Mouse (Mus musculus) ovary, postnatal 14 days (tissue): ENCODE measurements around the gene Piga.
A peak's percentile ranks its signal among the peaks of the same experiment; 100 is the strongest.

Source experiments
- DNase-seq: peaks from one replicate; pipeline ENCODE4 v3.0.0; 2022; ENCODE audit warnings: low spot score

The Piga gene

DNA sequence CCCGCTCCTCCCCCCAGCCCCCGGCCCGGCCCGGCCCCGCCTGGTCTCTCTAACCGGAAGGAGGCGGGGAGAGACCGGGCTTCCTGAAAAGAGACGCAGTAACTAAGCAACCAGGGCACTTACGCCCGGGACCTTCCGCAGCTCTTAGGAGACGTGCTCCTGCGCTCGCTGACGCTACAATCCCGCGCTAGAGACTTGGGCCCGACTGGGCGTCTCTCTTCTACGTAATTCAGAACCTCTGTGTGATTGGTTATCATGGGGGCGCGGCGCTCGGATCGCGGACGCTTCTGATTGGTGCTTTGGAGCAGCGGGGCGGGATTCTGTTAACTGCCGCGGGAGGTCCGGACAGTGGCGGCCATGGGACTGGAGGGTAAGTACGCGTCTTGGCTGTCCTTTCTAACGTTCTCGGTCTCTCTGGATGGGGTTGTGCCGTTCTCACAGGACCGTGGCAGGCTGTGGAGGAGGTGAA, at the start of gene Piga:
Gene Piga (plus strand): TSS at position 317 of the 469 bp plus-strand sequence.
- peak; percentile 70 for DNase-seq

DNA sequence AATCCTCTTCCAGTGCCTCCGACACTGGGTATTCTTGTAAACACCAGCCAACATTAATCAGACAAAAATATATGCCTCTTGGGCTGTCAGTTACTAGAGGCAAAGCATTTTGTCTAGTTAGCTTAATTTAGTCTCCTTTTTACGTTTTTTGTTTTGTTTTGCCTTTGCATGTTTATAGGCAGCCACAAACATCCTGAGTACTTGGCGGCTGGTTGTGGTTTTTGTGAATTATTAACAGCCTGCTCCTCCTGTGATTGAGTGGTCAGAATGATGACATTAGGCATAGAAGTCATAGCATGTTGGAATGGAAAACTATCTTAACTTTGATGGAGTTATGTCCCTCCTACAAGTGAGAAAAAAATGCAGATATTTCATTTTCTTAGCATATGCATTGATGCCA, 49.0 kb upstream of the Piga start:
- DNase-seq: no peak

DNA sequence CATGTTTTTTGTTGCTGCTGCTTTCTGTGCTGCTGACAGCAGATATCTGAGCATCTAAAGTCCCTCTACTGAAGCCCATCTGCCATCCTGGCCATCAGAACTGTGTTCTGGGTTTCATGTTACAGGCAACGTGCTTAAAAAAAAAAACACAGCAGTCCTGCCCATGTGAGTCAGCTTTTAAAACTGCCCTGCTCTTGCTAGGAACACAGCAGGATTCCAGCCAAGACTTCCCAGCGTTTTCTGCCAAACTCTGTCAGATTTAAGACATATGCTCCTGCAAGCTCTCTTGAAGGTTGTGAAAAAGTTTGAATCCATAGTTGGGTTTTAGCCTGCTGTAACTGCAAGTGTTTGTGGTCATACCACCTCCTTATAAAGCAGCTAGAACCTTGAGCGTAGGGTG, 46.5 kb upstream of the Piga start, which contains the start of gene Vegfd:
Gene Vegfd (plus strand): TSS at position 298 of the 400 bp plus-strand sequence.
- DNase-seq: peak; percentile 36

DNA sequence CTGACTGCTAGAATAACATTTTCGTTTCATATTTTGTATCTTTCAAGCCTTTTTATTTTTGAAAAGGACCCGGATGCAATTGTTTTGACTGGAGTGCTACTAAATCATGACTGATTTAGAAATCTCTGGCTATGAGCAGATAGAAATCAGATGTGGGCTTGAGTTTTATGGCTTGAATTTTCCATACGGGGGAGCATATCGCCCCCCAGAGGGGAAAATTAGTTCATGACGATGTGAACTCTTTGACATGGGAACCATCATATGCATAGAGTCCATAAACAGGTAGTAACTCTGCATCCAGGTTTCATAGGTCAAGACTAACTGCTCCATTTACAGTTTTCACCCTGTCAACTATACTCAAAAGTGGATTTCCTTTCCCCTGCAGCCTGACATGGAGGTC, 45.0 kb upstream of the Piga start:
- no peak for DNase-seq

DNA sequence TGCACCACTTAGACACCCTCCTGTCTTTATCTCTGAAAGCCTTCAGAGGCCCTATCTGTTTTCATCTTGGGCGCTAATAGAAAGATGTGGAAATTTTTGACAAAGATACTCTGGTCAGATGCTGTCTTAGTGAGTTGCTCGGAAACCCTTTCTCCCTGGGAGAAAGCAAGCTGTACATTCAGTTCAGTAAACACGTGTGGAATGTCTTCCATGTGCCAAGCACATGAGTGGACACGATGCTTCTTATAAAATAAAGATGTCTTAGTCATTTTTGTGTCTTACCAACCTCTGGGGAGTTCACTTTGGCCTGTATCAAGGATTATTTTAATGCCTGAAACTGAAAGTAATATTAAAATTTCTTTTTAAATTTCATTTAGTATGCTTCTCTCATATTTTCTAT, 39.9 kb upstream of the Piga start:
- DNase-seq: no peak

DNA sequence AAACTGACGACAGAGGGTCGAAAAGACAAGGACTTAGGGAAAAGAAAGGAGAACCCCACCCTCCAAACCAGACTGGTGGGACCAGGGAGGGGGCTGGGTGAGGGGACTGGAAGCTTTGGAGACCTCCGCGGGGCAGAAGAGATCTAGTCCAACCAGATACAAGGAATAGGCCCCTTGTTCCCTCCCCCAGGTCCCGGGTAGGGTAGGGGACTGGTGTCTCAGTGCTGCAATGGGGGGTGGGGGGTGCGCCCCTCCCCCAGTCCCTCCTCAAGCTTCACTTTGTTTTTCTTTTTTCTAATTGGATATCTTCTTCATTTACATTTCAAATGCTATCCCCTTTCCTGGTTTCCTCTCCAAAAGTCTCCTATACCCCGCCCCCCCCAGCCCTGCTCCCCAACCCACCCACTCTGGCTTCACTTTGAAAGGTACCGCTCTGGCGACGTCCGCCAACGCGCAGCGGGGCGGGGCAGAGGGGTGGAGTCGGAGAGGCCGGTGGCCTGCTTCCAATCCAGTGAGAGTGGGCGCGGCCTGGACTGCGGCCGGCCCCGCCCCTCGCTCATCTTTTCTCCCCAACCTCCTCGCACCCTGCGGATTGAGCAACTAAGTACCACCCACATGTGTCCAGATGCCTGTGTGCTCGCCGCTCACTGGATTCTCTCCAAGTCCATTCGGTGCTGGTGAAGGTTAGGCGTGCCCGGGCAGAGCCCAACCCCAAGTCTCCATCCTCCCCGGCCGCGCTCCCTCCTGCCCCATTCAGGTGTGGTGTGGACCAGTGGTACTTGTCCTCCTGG, 37.8 kb upstream of the Piga start:
- peak; percentile 62 for DNase-seq

DNA sequence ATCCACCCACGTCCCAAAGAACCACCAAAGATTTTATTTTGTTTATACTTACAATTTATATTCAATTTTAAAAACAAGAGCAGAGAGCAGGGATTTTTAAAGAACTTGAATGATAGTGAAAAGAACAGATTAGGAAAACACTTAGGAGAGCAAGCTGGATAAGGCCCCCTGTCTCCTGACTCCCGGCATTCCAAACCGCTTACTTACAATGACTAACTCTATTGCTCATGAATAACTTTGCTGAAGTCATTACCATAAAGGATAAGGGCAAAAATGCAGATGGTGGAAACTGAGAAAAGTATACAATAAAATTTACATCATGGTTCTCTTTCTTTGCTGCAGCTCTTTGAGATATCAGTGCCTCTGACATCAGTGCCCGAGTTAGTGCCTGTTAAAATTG, 25.5 kb upstream of the Piga start:
- DNase-seq: no peak

DNA sequence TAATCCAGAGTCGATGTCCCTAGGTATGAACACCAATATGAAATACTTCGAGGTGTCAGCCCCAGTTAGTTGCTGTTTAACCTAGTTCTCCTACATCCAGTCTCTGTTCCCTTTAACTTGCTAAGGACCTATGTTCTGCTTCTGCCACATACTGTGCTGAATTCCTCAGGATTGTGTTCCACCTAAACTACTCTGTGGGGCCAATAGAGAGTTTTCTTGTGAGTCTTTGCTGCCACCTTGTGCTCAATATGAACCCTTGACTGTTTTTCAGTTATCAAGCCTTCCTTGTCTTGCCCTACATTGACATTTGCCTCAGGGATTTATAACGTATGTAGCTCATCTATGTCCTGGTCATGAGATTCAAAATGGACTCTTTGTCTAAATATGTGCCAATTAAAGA, 21.1 kb upstream of the Piga start:
- DNase-seq: no peak

DNA sequence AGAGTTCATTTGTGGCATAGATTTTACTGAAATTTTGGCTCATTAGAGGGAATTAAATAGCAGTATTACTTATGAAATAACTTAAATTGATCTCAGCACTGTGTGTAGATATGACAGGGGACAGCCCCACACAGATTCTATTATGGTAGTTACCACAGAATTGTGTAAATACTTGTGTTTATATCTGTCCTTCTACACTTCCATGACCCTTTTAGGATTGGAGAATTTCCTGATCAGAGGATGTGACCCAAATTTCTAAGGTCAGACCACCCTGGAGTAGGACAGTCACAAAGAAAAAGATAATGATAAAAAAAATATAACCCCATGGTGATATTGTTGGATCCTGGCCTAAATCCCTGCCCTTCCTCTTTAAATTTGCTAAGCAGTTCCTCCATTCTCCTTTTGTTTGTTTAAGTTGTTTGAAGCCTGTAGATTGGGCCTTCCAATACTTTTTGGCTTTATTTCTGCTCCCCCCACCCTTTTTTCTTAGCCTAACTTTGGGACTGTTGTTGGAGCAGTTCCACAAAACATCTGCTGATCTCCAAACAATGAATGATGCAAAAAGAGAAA, 14.4 kb upstream of the Piga start:
- no peak for DNase-seq

DNA sequence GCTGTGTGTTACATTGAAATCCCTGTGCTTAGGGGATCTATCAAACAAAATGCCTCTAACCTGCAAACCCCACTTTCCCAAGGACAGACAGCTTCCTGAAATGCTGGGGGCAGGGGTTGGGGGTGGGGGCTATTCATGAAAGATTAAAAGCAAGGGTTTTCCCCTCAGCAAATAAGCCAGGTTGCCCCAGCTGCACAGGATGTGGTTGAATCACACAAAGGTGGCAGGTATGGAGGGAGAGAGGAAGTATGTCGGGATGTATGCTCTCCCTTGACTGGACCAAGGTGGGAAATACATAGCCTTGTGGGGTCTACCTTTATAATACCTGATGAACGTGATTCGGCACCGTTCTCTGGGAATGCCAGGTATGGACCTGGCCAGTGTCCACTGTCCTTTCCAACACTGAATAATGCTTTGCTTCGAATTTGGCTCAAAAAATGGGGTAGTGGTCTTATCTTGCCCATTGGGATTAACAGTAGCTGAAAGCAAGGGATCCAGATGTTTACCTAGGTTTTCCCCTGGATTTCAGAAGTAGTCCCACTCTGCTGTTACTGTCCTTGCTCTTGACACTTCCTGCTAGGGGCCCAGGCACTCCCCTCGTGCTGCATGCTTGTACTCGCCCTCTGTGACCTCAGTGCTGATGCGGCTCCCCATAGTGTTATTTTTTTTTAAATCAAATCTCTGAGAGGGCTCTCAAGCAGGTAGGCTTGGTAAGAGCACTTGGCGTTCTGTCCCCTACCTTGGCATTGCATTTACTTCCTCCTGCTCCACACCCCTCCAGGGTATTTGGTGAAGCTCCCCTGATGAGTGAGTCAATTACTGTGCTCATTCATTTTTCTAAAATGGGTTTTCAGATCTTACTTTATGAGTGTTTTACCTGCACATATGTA, 13.2 kb upstream of the Piga start:
- no peak for DNase-seq

DNA sequence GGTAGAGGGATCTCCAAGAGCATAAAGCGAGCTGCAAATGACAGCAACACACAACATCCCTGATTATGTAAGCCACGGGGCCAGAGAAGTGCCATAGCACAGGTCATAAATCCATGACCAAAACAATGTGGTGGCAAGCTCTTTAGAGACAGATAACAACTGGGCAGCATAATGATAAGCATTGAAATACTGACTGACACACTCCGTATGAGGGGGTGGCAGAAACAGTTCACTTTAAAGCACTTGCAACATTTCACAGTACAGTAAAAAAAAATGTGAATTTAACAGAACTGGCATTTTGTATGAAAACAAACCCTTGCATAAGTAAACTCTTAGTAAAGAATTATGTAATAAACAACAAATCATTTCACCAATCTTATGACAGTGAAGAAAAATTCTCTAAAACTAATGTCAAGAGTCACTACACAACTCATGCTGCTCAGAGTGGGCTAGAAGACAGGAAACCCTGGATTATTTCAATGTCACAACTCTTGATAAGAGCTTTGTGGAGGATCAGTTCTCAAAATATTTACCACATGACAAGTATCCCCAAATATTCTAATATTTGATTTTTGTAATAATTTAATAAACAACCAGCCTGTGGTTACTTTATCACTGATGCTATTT, 11.2 kb upstream of the Piga start:
- no peak for DNase-seq

DNA sequence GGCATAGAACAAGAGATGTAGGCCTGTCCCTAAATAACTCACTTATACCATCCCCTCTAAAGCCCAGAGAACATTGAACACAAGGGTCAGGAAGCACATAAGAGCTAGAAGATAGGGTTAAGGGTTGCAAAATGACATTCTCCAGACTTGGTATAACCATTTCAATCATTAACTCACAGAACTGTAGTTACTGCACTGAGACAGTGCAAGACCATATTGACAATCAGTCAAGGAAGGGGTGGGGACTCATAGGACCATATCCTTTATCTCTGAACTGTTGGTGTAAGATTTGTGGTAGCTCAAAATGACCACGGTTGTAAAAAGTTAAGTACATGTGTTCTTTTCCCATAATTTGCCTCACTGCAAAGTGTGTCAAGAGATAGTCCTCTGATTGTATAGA, 9.0 kb upstream of the Piga start:
- DNase-seq: no peak

DNA sequence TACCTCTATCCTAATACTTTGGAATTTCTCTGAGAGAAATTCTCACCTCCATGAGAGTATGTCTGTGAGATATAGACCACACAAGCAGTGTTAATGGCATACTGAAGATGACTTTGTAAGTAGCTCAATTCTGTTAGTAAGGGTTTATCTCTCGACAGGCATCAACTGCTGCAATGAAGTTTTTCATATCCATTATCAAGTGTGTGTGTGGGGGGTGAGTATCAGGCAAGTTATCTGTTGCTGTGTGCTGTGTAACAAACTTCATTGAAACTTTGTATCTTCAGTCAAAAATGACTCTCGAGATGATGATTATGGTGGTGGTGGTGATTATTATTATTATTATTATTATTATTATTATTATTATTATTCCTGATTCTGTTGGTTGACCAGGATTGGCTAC, 2.8 kb upstream of the Piga start:
- DNase-seq: no peak

DNA sequence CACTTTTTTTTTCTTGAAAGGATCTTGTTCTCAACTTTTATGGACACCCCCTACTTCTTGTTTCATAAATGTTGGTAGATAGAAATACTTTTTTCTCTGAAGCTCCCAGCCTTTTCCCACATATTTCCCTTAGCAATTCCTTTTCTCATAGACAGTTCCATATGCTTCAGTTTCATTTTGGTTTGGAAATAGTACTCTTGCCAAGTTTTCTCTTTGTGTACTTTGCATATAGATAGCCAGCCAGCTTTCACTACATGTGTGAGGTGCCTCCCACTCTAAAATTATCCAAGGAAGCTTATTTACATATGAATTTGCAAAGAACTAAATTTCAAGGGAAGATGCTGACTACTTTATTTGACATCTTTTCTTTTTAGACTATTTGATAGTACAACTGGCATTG, 1.6 kb upstream of the Piga start:
- no peak for DNase-seq

DNA sequence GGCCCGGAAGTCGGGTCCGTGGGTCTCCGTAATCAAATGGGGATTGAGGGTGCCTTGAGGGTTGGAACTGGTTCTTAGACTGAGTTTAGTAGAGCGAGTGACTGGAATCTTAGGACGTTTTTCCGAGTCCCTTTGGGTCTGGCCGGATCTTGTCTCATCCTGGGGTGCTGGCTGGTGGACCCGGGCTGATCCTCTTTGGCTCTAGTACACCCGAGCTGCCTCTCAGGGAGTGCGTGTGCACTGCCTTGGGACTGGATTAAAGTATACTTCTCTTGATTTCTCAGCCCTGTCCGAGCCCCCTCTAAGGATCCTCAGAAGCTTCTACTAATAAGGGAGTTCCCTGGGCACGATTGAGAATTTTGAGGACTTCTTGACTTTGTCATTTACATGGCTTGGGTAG, 368 bp downstream of the Piga start:
- no peak for DNase-seq

DNA sequence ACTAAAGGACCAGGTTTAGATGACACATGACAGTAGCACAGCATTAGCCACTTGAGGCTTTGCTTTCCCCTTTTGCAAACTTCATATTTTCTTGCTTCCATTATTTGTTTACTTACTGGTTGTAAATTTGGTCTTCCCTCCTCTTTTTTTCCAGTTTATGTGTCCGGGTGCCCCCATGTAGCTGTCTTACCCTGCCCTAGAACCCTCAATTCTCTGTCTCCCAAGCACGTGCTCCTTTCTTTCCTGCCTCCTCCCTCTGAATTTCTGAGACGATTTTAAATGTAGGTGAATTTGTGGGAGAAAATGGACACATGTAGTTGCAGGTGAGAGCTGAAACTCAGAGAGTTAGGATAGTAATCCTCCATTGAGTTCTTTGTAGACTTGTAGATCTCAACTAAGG, 931 bp downstream of the Piga start:
- DNase-seq: no peak

DNA sequence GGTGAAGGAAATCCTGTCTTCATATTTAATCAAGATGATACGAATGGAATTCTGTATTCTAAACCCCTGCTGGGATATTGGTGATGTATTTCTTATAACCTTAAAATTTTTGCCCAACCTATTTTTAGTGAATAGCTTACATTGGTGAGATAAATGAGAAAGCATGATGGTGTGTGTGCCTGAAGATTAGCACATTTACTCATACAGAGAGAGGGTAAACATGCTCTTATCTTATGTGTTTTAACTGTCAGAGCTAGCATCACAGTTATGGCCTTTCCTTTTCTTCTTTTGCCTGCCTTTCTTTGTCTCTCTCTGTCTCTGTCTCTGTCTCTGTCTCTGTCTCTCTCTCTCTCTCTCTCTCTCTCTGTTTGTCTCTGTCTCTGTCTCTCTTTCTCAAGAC, 5.2 kb downstream of the Piga start:
- no peak for DNase-seq

DNA sequence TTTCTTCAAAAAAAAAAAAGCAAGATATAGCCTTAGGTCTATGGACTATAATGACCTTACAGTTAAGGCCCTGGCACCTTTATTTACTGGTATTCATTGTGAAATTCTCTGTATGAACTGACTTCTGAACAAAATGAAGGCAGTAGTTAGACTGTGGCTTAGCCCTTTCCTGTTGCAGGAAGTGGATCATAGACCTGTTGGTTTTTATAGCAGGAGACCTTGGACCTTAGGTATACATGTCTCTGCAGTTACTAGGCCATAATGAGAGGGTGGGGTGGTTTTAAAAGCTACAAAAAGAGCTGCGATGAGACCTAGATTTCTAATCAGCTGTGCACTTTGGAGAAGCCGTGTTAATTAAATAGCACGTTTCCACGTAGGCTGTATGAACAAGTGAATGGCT, 7.7 kb downstream of the Piga start:
- no peak for DNase-seq

DNA sequence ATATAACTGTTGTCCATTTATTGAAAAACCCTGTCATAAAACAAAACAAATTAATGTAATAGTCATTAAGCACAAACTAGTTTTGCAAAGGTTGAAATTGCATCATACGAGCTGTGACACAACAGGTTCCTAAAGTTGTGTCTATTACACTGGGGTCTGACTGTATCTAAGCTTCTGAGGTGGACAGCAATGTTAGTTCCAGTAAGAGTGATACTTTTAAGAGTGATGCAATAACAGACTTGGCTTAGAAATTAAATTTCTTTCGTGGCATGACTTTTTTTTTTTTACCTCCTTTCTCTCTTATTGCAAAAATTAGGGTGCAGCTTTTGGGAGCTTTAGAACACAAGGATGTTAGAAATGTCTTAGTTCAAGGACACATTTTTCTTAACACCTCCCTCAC, 8.6 kb downstream of the Piga start:
- DNase-seq: no peak

DNA sequence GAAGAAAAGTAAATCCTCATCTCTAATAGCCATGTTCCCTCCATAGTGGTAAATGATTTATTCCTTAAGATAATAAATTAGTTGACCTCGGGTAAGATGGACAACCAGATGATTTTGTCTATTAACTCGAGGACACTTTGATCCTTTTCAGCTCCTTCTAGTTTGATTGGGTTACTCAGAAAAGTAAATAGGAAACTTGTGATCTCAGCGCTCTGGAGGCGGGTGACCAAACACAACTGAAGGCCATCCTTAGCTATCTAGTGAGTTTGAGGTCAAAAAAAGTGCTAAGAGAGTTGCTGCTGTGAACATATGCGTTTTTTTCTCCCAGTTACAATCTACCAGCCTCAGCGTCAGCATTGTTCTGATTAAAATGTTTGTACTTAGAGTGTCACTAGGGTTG, 11.0 kb downstream of the Piga start:
- no peak for DNase-seq

DNA sequence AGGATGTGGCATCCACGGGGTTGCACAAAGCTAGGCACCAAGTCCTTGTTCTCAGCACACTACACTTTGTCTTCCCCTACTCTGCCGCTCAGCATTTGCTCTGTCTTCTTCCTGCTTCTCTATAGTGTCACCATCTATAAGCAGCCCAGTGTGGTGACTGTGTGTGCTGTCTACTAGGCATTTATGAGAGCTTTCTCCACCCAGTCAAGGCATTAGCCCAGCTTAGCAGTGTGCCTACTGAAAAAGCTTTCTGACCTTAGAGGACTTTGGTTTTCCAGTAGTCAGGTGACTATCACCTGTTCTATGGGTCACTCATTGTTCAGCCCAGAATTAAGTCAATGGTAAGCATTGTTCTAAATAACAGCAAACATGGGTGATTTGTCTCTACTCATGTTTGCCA, 11.5 kb downstream of the Piga start:
- DNase-seq: no peak

DNA sequence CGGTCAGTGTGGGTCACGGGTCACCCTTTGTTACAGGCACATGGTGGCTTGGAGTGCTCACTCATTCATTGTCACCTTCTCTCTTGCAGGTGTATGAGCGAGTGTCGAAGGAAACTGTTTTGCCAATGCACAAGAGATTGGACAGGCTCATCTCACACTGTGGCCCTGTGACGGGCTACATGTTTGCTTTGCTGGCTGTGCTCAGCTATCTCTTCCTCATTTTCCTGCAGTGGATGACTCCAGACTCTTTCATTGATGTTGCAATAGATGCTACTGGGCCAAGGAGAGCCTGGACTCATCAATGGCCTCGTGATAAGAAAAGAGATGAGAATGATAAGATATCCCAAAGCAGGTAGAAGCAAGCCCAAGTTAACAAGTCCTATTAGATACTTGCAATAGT, 12.0 kb downstream of the Piga start:
- DNase-seq: no peak
